Mouse (Mus musculus) heart, postnatal 0 days (tissue): ENCODE measurements at regions not wholly inside any gene's neighbourhood (a gene's known extent, or its start where the extent isn't known, plus 50 kb on each side); places are given as distances from the start of the nearest gene placed in this dataset.

Experiments used
- CTCF ChIP-seq: IDR thresholded peaks from 2 replicates; pipeline ENCODE4 v1.5.1; 2016; ENCODE audit warnings: antibody characterized with exemption, control low read depth, low read depth
- EP300 ChIP-seq: IDR thresholded peaks from 2 replicates; pipeline ENCODE4 v1.6.1; 2016; ENCODE audit warnings: antibody characterized with exemption, low read depth

DNA sequence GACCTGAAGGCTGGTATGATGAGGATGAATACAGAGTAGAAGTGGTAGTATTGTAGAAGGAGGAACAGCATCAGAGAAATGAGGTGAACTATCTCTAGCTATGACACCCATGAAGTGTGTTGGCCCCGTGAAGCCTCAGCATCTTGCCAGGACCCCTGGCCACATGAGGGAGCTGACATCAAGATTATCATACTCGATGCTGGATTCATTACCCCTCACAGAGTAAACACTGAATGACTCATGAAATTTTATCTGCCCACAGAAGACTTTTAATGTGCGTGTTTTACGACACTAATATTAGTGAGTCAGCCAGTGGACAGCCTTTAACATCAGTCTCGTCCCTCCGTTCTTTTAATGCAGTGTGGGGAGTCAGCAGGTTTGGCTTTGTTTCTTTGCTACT lies 333.5 kb upstream of the Nmur2 start:
- TF ChIP-seq CTCF = no peak
- no peak for TF ChIP-seq EP300
